Mouse (Mus musculus): Measurements from ENCODE around the gene Nebl. TPM values are rescaled to one million over a fixed set of nuclear protein-coding genes. Genes with fewer than 3 reads are reported as not detected.

The Nebl gene
- polyA plus RNA-seq, 1 experiment from 2014 or later = 8.8 TPM

DNA sequence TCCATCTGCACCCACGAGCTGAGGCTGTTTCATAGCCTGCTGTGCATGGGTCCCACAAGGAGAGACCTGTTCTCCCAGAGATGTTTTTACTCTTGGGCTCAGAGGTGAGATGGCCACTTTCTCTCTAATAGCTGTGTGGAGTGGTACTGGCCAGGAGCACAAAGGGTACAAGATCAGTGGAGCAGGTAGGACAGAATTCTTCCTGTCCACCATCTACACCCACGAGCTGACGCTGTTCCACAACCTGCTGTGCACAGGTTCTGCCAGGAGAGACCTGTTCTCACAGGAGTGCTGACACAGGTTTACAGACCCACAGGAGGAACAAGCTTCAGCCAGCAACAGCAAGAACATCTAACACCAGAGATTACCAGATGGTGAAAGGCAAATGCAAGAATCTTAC is 155.6 kb downstream of the Nebl start:
- H3K9ac ChIP-seq (ENCODE audit: low read length) = no peak overlapping the region
- H3K36me3 ChIP-seq (ENCODE audit: control insufficient read depth, insufficient read depth, low read length) = no peaks in the 10 kb centered on the region
- no peaks in the 10 kb centered on the region for H3K9me3 ChIP-seq (ENCODE audit: control insufficient read depth, low read length)
- 76% methylated on average over 3 of the region's 3 CpGs for WGBS
- DNase-seq (ENCODE audit: low spot score) (no peak), ATAC-seq (ENCODE audit: insufficient read depth, low FRiP score, low TSS enrichment) (no peak)
- H3K27me3 ChIP-seq (ENCODE audit: control insufficient read depth, insufficient read depth, low read length) = no peaks in the 10 kb centered on the region
- no peak overlapping the region for H3K4me3 ChIP-seq (ENCODE audit: low read depth, low read length)
- H3K27ac ChIP-seq (ENCODE audit: low read depth, low read length) = no peak overlapping the region
- H3K4me2 ChIP-seq (ENCODE audit: low read depth) = no peak overlapping the region
- H3K4me1 ChIP-seq (ENCODE audit: control insufficient read depth, insufficient read depth, low read length) = no peaks in the 10 kb centered on the region

DNA sequence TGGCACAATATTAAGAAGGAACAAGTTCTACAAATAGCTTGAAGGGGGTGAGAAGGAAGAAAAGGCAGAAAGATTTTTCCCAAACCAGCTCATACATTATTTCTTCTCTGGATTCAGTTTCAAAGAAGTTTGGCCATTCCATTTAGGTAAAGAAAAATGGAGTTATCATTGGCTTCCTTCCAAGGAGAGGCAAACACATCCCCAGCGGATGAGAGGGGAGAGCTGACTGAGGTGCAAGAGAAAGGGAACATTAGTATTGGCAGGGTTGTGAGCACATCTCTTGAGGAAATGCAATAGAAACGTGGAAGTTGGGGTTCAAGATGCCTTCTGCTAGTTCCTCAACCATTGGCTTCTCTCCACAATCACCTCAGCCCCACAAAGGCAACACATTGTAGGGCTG is 159.5 kb downstream of the Nebl start:
- no peaks in the 10 kb centered on the region for H3K36me3 ChIP-seq (ENCODE audit: control insufficient read depth, insufficient read depth, low read length)
- no peak for DNase-seq (ENCODE audit: low spot score)
- H3K4me2 ChIP-seq (ENCODE audit: low read depth) = no peak overlapping the region
- no peak overlapping the region for H3K27ac ChIP-seq (ENCODE audit: low read depth, low read length)
- no peak for ATAC-seq (ENCODE audit: insufficient read depth, low FRiP score, low TSS enrichment)
- no peak overlapping the region for H3K9ac ChIP-seq (ENCODE audit: low read length)
- H3K4me3 ChIP-seq (ENCODE audit: low read depth, low read length) = no peak overlapping the region
- H3K9me3 ChIP-seq (ENCODE audit: control insufficient read depth, low read length) = no peaks in the 10 kb centered on the region
- no peaks in the 10 kb centered on the region for H3K4me1 ChIP-seq (ENCODE audit: control insufficient read depth, insufficient read depth, low read length)
- 64% methylated on average over 2 of the region's 2 CpGs for whole genome bisulfite sequencing
- no peaks in the 10 kb centered on the region for H3K27me3 ChIP-seq (ENCODE audit: control insufficient read depth, insufficient read depth, low read length)

DNA sequence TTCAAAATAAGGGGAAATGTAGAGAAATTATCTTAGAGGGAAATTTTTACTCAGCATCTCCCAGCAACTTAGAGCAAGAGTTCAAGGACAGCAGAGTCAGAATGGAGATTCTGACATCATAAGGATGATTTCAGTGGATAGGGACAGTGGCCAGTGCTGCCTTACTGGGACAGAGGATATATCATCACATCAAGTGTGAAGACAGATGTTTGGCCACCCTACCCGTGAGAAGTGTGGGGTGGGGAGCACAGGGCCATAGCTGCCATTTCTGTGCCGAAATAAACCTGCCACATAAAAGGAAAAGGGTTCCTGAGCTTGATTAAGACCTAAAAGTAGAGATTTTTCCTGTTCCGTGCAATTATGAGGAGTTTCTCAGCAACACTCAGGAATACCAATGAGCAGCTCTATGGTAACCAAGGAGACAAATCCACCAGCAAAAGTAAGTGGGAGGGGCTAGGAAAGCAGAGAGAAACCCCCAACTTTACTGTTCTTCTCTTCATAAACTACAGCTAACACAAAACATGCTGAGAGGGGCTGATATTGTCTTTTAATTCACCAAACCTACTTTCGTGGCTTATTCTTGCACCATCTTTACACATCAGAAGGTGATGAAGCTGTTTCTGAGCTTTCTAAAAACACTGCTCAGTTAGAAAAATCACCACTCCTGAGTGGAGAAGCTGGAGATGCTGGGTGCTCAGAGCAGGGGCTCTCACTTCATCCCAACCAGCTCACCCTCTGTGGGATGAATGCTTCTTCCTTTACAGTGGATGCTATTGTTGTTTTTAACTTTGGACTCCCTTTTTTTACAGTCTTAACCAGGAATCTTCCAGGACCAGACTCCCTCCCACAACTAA is 172.1 kb downstream of the Nebl start:
- DNase-seq (ENCODE audit: low spot score) = no peak
- H3K9ac ChIP-seq (ENCODE audit: low read length) = no peak overlapping the region
- 0 out of 2 replicates have a peak, but pooled peaks cover 2% of the 10 kb centered on the region for H3K4me1 ChIP-seq (ENCODE audit: control insufficient read depth, insufficient read depth, low read length)
- H3K36me3 ChIP-seq (ENCODE audit: control insufficient read depth, insufficient read depth, low read length) = no peaks in the 10 kb centered on the region
- no peak overlapping the region for H3K4me2 ChIP-seq (ENCODE audit: low read depth)
- no peak overlapping the region for H3K4me3 ChIP-seq (ENCODE audit: low read depth, low read length)
- no peak for ATAC-seq (ENCODE audit: insufficient read depth, low FRiP score, low TSS enrichment)
- H3K9me3 ChIP-seq (ENCODE audit: control insufficient read depth, low read length) = no peaks in the 10 kb centered on the region
- H3K27me3 ChIP-seq (ENCODE audit: control insufficient read depth, insufficient read depth, low read length) = no peaks in the 10 kb centered on the region
- WGBS = 61% methylated on average over 4 of the region's 4 CpGs
- H3K27ac ChIP-seq (ENCODE audit: low read depth, low read length) = no peak overlapping the region

DNA sequence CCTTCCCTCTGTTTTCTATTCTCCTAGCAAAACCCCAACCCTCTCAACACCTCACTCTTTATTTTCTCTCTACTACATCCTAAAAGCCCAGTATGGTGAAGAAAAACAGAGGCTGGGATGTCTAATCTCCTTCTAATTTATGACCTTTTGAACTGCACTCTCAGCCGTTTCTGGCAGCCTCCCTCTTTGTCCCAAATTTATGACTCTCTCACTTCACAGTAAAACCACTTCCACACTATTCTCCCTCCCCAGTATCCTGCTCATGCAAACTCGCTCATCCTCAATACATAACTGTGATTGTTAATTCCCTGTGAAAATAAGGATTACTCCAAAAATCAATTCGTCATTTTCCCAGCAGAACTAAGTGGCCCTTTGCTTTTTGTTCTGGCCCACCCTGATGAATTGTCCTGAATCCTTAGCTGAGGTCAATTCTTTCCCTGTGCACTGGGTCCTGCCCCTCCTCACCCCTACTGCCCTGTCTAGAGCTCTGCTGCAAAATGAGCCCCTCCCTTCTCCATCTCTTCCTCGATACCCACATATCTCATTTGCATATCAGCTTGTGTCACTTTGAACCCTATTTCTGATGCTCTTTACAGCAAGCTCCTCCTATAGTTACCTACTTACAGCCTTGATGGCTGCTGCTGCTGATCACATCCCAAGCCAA is 181.2 kb downstream of the Nebl start:
- no peaks in the 10 kb centered on the region for H3K36me3 ChIP-seq (ENCODE audit: control insufficient read depth, insufficient read depth, low read length)
- no peaks in the 10 kb centered on the region for H3K9me3 ChIP-seq (ENCODE audit: control insufficient read depth, low read length)
- 0 out of 2 replicates have a peak overlapping the region, but pooled peaks have one; percentile 10 for H3K27ac ChIP-seq (ENCODE audit: low read depth, low read length)
- H3K4me3 ChIP-seq (ENCODE audit: low read depth, low read length) = no peak overlapping the region
- peaks cover 7% of the 10 kb centered on the region; the same call in 1 of the 2 replicates for H3K4me1 ChIP-seq (ENCODE audit: control insufficient read depth, insufficient read depth, low read length)
- no peak for DNase-seq (ENCODE audit: low spot score)
- H3K9ac ChIP-seq (ENCODE audit: low read length) = no peak overlapping the region
- no peaks in the 10 kb centered on the region for H3K27me3 ChIP-seq (ENCODE audit: control insufficient read depth, insufficient read depth, low read length)
- H3K4me2 ChIP-seq (ENCODE audit: low read depth) = no peak overlapping the region
- peak; percentile 77 for ATAC-seq (ENCODE audit: insufficient read depth, low FRiP score, low TSS enrichment)
- 16% methylated on average over 4 of the region's 4 CpGs for WGBS

DNA sequence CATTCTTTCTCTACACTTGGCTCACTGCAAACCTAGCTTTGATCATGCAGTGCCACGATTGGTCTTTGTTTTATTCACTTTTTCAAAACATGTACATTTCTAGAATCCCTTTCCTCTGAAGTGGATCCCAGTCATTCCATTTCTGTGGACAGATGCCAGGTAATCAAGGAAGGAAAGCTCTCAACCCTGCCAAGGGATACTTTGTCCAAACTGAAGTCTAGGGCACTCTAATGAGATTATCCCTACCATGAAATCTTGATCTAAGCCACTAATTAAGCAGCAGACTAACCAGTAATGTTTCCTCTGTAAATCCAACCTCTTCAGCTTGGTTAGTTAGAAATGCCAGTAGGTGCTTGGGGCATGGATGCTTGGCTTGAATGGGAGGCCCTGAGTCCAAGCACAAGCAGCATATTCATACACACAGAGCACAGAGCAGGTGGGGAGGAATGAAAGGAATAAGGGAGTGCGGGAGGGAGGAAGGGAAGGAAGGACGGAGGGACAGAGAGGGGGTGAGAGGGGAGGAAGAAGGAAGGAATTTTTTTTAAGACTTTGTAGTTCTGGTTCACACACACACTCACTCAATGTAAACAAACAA is 184.8 kb downstream of the Nebl start:
- H3K4me3 ChIP-seq (ENCODE audit: low read depth, low read length) = no peak overlapping the region
- DNase-seq (ENCODE audit: low spot score) = no peak

DNA sequence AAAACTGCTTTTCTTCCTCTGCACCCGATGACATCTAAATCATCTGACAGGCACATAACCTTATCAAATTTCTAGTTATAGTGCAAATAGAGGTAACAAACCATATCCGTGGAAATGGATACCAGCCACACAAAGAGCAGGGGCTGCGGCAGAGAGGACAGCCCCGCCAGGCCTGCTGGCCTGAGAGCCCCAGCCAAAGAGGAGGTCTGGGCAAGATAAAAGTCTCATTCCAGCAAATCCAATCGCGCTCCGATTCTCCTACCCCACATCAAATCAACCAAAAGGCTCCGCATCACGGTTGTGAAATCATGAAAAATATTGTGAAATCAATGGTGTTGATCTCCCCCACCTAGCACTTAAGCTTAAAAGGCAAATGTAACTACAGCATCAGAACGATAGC is 191.5 kb downstream of the Nebl start:
- no peaks in the 10 kb centered on the region for H3K27me3 ChIP-seq (ENCODE audit: control insufficient read depth, insufficient read depth, low read length)
- WGBS = 86% methylated on average over 10 of the region's 10 CpGs
- H3K9ac ChIP-seq (ENCODE audit: low read length) = no peak overlapping the region
- no peak overlapping the region for H3K27ac ChIP-seq (ENCODE audit: low read depth, low read length)
- no peak for DNase-seq (ENCODE audit: low spot score)
- H3K9me3 ChIP-seq (ENCODE audit: control insufficient read depth, low read length) = no peaks in the 10 kb centered on the region
- no peak overlapping the region for H3K4me3 ChIP-seq (ENCODE audit: low read depth, low read length)
- H3K4me2 ChIP-seq (ENCODE audit: low read depth) = no peak overlapping the region
- no peaks in the 10 kb centered on the region for H3K36me3 ChIP-seq (ENCODE audit: control insufficient read depth, insufficient read depth, low read length)
- ATAC-seq (ENCODE audit: insufficient read depth, low FRiP score, low TSS enrichment) = no peak
- no peaks in the 10 kb centered on the region for H3K4me1 ChIP-seq (ENCODE audit: control insufficient read depth, insufficient read depth, low read length)

More for the DNA sequence above, 184.8 kb downstream of the Nebl start:
- Histone ChIP-seq H3K4me2 (ENCODE audit: low read depth) (no peak overlapping the region), H3K9ac (ENCODE audit: low read length) (no peak overlapping the region), H3K4me1 (ENCODE audit: control insufficient read depth, insufficient read depth, low read length) (peaks cover 7% of the 10 kb centered on the region; the same call in 1 of the 2 replicates), H3K36me3 (ENCODE audit: control insufficient read depth, insufficient read depth, low read length) (no peaks in the 10 kb centered on the region), H3K27me3 (ENCODE audit: control insufficient read depth, insufficient read depth, low read length) (no peaks in the 10 kb centered on the region), H3K9me3 (ENCODE audit: control insufficient read depth, low read length) (no peaks in the 10 kb centered on the region), H3K27ac (ENCODE audit: low read depth, low read length) (no peak overlapping the region)
- ATAC-seq (ENCODE audit: insufficient read depth, low FRiP score, low TSS enrichment) = no peak
- 71% methylated on average over 3 of the region's 3 CpGs for WGBS

DNA sequence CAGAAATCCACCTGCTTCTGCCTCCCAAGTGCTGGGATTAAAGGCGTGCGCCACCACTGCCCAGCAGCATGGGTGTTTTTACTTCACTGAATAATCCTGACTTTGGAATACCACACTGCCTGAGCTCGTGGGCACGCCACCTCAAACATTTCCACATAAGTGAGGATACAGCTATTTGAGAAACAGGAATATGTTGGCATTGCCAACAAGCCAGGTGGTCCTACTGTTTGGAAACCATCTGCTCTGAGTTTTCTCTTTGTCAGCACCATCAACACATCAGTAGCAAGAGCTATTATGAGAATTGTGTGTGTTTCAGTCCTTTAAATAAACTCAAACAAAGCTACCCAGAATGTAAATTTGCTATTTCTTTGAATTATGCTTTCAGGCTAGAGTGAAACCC is 192.8 kb downstream of the Nebl start:
- no peak overlapping the region for H3K4me3 ChIP-seq (ENCODE audit: low read depth, low read length)
- no peak overlapping the region for H3K9ac ChIP-seq (ENCODE audit: low read length)
- DNase-seq (ENCODE audit: low spot score) = no peak
- H3K27me3 ChIP-seq (ENCODE audit: control insufficient read depth, insufficient read depth, low read length) = no peaks in the 10 kb centered on the region
- H3K36me3 ChIP-seq (ENCODE audit: control insufficient read depth, insufficient read depth, low read length) = no peaks in the 10 kb centered on the region
- ATAC-seq (ENCODE audit: insufficient read depth, low FRiP score, low TSS enrichment) = no peak
- WGBS = 95% methylated on average over 4 of the region's 4 CpGs
- no peak overlapping the region for H3K27ac ChIP-seq (ENCODE audit: low read depth, low read length)
- H3K4me2 ChIP-seq (ENCODE audit: low read depth) = no peak overlapping the region
- no peaks in the 10 kb centered on the region for H3K9me3 ChIP-seq (ENCODE audit: control insufficient read depth, low read length)
- no peaks in the 10 kb centered on the region for H3K4me1 ChIP-seq (ENCODE audit: control insufficient read depth, insufficient read depth, low read length)

DNA sequence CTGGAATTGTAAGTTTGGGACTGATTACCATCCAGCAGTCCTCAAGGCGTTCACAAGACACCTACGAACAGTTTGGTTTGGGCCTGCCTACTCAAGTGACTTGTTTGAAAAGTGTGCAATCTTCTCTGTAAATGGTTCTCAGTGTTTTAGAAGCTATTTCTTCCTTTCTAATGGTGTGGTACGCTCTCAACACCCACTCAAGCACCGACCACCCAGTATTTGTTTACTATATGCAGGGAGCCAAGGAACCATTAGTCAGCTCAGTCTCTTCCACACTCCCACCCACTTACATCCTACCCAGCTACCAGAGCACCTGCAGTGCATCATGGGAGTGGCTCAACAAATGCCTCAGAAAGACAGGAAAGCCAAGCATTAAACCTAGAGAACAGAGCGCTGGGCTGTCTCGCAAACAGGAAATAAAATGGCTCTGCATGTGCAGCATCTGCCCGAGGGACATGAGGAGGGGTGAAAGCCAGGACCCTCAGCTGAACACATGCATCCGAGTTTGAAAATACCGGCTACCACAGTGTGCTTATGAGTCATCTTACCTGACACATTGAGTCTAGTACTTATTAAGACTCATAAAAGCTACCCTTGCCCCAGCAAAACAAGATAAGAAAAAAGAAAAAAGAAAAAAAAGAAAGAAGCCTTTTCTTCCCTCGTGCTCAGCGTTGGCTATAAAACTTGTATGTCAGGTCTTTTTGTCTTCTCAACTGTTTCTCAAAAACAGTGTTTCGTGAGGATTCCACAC is 199.7 kb downstream of the Nebl start:
- H3K36me3 ChIP-seq (ENCODE audit: control insufficient read depth, insufficient read depth, low read length) = no peaks in the 10 kb centered on the region
- H3K9ac ChIP-seq (ENCODE audit: low read length) = no peak overlapping the region
- H3K9me3 ChIP-seq (ENCODE audit: control insufficient read depth, low read length) = no peaks in the 10 kb centered on the region
- ATAC-seq (ENCODE audit: insufficient read depth, low FRiP score, low TSS enrichment) = no peak
- no peaks in the 10 kb centered on the region for H3K4me1 ChIP-seq (ENCODE audit: control insufficient read depth, insufficient read depth, low read length)
- no peak overlapping the region for H3K4me2 ChIP-seq (ENCODE audit: low read depth)
- no peaks in the 10 kb centered on the region for H3K27me3 ChIP-seq (ENCODE audit: control insufficient read depth, insufficient read depth, low read length)
- H3K27ac ChIP-seq (ENCODE audit: low read depth, low read length) = no peak overlapping the region
- no peak for DNase-seq (ENCODE audit: low spot score)
- WGBS = 83% methylated on average over 12 of the region's 12 CpGs
- H3K4me3 ChIP-seq (ENCODE audit: low read depth, low read length) = no peak overlapping the region
